Mouse (Mus musculus) ES-E14 (cell line): ENCODE measurements around the gene Rem2.

Experiments used
- HCFC1 ChIP-seq: IDR thresholded peaks from 2 replicates; pipeline ENCODE4 v1.6.1; 2012; ENCODE audit warnings: low read length, inconsistent platforms, borderline replicate concordance; ENCODE audit not compliant: insufficient read depth
- MAFK ChIP-seq: IDR thresholded peaks from 2 replicates; pipeline ENCODE4 v1.6.1; 2014; ENCODE audit warnings: mild to moderate bottlenecking, low read depth, low read length, inconsistent platforms; ENCODE audit not compliant: insufficient read depth
- ZC3H11A ChIP-seq: IDR thresholded peaks from 2 replicates; pipeline ENCODE4 v1.6.1; 2012; ENCODE audit warnings: low read depth, mild to moderate bottlenecking, inconsistent platforms, low read length, borderline replicate concordance
- ZNF384 ChIP-seq: IDR thresholded peaks from 2 replicates; pipeline ENCODE4 v1.6.1; 2012; ENCODE audit warnings: low read depth, low read length, inconsistent platforms

GRCm38 (mm10) chr14:54428421-54428820 is 47.5 kb upstream of the Rem2 start:
- TF ChIP-seq ZC3H11A = no peak
- no peak for TF ChIP-seq HCFC1
- no peak for TF ChIP-seq MAFK
- TF ChIP-seq ZNF384 = no peak
